Mouse (Mus musculus) natural killer cell, adult 2 months (primary cell): Measurements from ENCODE around the gene Olfr1085.
"Not testable (repeated sequence)": the region's sequence is repeated elsewhere in the genome, so short reads cannot be mapped to it uniquely, and the experiment has no call there.

ENCODE experiments used
- DNase-seq, 2 experiments: peaks; one replicate each; pipeline ENCODE4 v3.0.0; 2022; ENCODE audit warnings: low spot score in 2 of 2

Gene Olfr1085

GRCm38 (mm10) chr2:86661919-86662318 lies at the start of gene Olfr1085:
Gene Olfr1085, minus strand, starts transcription at chr2:86662019.
- DNase-seq: no peak

- DNase-seq: no peak
Observed at GRCm38 (mm10) chr2:86698295-86698694, 36.5 kb upstream of the Olfr1085 start, which contains the start of gene Olfr1087. Gene Olfr1087, minus strand, starts transcription at chr2:86698395.

- no peak for DNase-seq
Observed at GRCm38 (mm10) chr2:86679992-86680391, 18.2 kb upstream of the Olfr1085 start, which contains the start of gene Olfr1086. Gene Olfr1086, minus strand, starts transcription at chr2:86680092.

- DNase-seq: not testable (repeated sequence)
Observed at GRCm38 (mm10) chr2:86639625-86640024, 22.2 kb downstream of the Olfr1085 start, which contains the start of gene Olfr1084. Gene Olfr1084, minus strand, starts transcription at chr2:86639725.
